Mouse (Mus musculus) left cerebral cortex, postnatal 36 days (tissue): ENCODE measurements around the gene Zfp281. TPM values are rescaled to one million over a fixed set of nuclear protein-coding genes. Genes with fewer than 3 reads are reported as not detected.

Experiments used
- DNase-seq, 2 experiments: peaks; one replicate each; pipeline ENCODE4 v3.0.0; 2021 to 2022; ENCODE audit warnings: low spot score in 2 of 2, mixed read lengths in 1 of 2
- intact Hi-C: fragments of 180-260 bp; cut with DNase I; formaldehyde crosslinking; loops from one replicate; pipeline ENCODE4 v1.15.1; 2025
- total RNA-seq, 2 experiments: library from RNA; stranded (reverse); gene quantifications; 2 replicates each; pipeline ENCODE4 v1.2.3; 2021

Zfp281 gene
- total RNA-seq, 2 experiments from 2014 or later: 33.9 to 36.2 TPM

- intact Hi-C loops: no loop called here
- peak; percentile 37 to 65 for DNase-seq
Observed at GRCm38 (mm10) chr1:136675736-136676444, 51.2 kb downstream of the Zfp281 start.

- DNase-seq: no peak
- intact Hi-C loops: no loop called here
Observed at GRCm38 (mm10) chr1:136676445-136676755, 51.7 kb downstream of the Zfp281 start.

GRCm38 (mm10) chr1:136677847-136678325 lies 53.2 kb downstream of the Zfp281 start:
- intact Hi-C loops: no loop called here
- DNase-seq: no peak

GRCm38 (mm10) chr1:136678836-136679235 lies 54.1 kb downstream of the Zfp281 start:
- DNase-seq: no peak
- intact Hi-C loops: no loop called here

Other genes starting within 250 kb of the Zfp281 start
- gene Ddx59, start 209.6 kb upstream of the Zfp281 start, total RNA-seq: 10 to 100 TPM in 1 of 2 experiments, 1 to 10 TPM in 1; 9.5 to 11.5 TPM
- gene Kif14, start 158.6 kb upstream of the Zfp281 start, total RNA-seq: under 1 TPM; 0.07 to 0.20 TPM